Mouse (Mus musculus) spleen, adult 2 months (tissue): Measurements from ENCODE around the gene Rims1.

Experiments
- CTCF ChIP-seq: fragments of 200-500 bp; IDR thresholded peaks from 2 replicates; pipeline ENCODE4 v1.5.1; 2011; ENCODE audit warnings: mild to moderate bottlenecking, inconsistent platforms; ENCODE audit not compliant: insufficient read depth, insufficient read length, insufficient replicate concordance; ENCODE audit errors: extremely low read depth
- POLR2A ChIP-seq: fragments of 200-500 bp; IDR thresholded peaks from 2 replicates; pipeline ENCODE4 v1.6.1; 2011; ENCODE audit warnings: low read depth, low read length, inconsistent platforms

GRCm38 (mm10) chr1:22750536-22750935, 55.3 kb downstream of the Rims1 start:
- TF ChIP-seq CTCF = no peak
- no peak for TF ChIP-seq POLR2A
